Mouse (Mus musculus): Measurements from ENCODE around the gene Prkcb. TPM values are rescaled to one million over a fixed set of nuclear protein-coding genes. Genes with fewer than 3 reads are reported as not detected.

Prkcb gene
- total RNA-seq, 2 experiments from 2014 or later = 805 to 833 TPM

DNA sequence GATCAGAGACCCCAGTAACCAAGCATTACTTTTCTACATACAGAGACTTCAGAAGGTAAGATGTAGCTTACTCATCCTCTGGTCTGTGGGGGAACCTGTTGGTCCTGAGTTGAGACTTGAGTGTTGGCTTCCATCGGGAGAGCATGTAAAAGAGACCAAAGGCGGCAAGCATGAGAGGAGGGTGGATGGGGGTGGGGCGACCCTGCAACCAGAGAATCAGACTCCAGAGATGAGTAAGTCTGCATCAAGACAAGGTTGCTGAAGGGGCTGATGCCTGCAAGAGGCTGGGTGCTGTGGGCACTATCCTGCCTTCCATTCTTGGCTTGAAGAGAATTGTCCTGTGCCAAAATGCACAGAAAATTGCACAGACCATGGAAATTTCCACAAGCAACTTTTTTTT is 83.8 kb downstream of the Prkcb start:
- no peak for DNase-seq

DNA sequence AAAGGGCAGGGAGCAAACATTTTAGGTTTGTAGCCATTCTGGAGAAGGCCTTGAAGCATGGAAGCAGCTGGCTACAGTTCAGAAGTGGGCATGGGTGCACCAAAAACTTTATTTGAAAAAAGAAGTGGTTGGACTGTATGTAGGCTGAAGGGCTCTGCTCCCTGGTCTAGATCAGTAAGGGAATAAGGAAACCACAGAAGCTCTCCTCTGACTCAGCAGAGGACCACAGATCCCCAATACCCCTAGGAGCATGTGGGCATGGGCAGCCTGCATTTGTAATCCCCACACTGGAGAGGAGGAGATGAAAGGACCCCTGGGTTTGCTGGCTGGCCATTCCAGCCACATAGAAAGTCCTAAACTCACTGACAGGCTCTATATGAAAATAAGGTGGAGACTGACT is 88.3 kb downstream of the Prkcb start:
- no peak for DNase-seq

GRCm38 (mm10) chr7:122377967-122378366 is 89.4 kb downstream of the Prkcb start:
- DNase-seq = no peak

DNA sequence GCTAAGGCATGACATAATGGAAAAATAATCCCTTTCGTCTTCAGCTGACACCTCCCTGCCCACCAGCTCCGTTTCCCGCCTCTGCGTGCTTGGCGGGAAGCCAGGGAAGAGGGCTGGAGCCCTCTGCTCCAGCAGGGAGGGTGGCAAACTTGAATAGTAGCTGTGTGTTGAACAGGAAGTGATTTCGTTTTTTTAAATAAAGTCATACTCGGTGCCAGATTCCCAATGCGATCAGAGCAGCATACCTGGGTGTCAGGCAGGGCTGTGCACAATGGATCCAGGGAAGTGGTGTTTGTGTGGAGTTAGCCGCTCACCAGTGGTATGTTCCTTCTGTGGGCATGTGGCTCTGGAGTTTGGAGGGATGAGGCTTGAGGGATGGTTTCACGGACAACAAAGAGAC is 89.9 kb downstream of the Prkcb start:
- no peak for DNase-seq

- DNase-seq = no peak
Observed at GRCm38 (mm10) chr7:122379292-122379691, 90.7 kb downstream of the Prkcb start.

DNA sequence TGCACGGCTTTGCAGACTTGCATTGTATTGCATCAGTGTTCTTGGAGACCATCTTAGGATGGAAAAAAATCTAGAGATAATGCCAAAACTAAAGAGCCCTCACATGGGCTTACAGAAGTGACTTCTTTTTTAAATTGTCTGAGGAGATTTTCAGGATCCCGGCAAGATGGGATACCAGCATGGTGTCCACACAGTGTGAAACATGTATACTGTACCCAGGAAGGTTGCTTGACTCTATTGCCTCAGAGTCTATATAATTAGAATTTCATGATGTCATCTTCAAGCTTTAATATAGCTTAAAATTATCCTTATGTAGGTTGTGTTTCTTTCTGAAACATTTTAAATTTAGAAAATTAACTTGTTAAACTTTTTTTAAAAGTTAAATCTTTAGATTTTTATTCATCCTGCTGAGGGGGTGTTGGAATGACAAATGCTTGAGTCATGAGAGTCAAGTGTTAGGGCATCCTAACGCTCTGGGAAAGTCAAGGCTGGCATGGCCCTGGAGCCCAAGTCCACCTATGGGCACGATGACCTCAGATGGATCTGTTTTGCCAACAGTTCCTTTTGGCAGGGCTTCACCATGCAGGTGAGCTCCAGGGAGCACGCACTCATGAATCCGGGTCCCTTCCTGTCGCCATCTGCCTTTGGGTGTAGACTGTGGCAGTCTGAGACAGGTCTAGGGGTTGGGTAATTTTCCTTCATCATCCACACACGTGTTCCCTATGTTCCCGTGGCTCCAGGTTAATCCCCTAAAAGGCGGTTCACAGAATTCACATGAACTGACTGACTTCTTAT is 92.0 kb downstream of the Prkcb start:
- no peak for DNase-seq

DNA sequence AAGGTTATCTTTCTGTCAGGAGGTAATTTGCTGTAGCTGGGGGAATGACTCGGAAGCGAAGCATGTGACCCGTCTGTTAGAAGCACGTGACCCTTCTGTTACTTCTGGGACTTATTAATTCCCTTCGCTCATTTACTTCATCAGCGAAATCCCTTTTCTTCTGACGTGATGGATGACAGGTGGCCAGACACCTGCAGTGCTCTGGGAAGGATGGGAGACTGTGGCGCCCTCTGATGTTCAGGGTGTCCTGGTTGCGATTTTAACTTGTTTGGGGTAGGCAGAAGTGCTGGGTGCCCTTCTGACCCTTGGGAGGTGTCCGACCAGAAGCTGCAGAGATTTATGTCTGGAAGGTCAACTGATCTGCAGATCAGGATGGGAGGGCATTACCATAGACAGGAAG is 93.0 kb downstream of the Prkcb start:
- DNase-seq = no peak

DNA sequence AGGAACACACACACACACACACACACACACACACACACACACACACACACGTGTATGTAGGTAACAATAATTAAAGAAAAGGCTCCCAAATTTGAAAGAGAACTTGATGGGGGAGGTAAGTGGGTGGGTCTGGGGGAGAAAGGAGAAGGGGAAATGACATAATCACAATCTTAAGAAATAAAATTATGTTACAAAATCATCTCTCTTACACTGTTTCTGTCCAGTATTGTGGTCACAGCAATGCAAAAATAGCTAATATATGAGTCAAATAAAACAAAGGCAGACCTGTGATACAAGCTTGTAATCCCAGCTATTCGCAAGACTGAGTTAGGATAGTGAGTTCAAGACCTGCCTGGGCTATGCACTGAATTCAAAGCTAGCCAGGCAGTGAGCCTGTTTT is 94.7 kb downstream of the Prkcb start:
- DNase-seq = no peak

DNA sequence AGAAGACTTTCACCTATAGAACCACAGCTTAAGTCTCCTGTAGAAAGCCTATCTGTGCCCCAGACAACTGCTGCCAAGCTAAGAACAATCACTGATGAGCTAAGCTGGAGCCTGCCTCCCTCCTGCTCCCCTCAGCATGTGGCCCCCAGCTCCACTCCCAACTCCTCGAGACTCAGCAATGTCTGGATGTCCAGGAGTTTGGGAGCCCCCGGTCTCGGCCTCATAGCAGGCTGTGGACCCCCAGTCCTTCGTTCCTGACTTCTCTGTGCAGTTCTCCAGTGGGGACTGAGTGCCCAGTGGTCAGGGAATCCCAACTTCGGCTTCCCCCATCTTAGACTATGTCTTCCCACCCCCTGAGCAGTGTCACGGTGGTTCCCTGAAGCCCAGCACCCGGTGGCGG is 96.3 kb downstream of the Prkcb start:
- no peak for DNase-seq

DNA sequence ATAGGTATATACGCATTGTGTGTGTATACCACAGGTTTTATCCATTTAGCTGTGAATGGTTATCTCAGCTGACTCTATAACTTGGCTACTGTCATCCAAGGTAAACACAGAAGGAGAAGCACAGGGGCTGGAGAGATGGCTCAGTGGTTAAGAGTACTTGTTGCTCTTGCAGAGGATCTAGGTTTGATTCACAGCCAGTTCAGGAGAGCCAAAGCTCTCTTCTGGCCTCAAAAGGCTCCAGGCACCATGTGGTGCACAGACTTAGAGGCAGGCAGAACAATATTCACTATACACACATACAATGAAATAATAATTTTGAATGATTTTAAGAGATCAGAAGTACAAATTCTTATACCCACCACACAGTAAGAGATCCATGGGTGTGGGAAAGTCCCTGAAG is 98.0 kb downstream of the Prkcb start:
- DNase-seq = no peak

GRCm38 (mm10) chr7:122387896-122388295 is 99.3 kb downstream of the Prkcb start:
- no peak for DNase-seq

- no peak for DNase-seq
Observed at GRCm38 (mm10) chr7:122388858-122389257, 100.3 kb downstream of the Prkcb start.

DNA sequence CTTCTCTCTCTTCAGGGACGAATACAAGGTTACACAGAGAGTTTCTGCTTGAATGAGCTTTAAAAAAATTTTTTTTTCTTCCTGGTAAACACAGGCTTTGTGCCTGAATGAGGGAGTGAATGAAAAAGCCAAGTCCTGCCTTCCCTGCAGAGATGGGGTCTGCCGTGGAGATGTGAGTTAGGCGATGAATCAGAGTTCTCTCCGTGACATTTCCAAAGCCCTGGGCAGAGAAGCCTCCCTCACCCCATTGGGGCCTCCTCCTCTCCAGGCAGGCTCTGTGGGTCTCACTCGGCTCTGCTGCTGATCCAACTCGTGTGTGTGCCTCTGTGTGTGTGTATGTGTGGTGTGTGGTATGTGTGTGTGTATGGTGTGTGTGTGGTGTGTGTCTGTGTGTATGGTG is 101.1 kb downstream of the Prkcb start:
- DNase-seq = no peak

- DNase-seq = no peak
Observed at GRCm38 (mm10) chr7:122390200-122390599, 101.6 kb downstream of the Prkcb start.

GRCm38 (mm10) chr7:122390683-122391082 is 102.1 kb downstream of the Prkcb start:
- no peak for DNase-seq

DNA sequence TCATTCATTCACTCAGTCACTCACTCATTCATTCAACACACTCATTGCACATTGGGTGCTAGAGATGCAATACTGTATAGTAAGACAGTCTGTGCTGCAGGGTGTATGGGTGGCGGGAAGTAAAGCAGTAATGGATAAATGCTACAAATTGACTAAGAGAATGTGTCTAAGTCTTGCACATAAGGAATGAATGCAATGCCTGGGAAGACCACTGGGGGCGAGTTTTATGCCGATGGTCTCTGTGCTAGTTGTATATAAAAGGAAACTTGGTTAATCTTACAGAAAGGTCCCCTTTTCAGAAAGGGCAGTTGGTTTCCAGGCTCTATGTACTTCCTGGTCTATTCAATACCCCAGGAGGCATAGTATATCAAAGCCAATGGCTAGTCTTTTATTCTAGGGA is 102.8 kb downstream of the Prkcb start:
- no peak for DNase-seq

- DNase-seq = no peak
Observed at GRCm38 (mm10) chr7:122393964-122394363, 105.4 kb downstream of the Prkcb start.

DNA sequence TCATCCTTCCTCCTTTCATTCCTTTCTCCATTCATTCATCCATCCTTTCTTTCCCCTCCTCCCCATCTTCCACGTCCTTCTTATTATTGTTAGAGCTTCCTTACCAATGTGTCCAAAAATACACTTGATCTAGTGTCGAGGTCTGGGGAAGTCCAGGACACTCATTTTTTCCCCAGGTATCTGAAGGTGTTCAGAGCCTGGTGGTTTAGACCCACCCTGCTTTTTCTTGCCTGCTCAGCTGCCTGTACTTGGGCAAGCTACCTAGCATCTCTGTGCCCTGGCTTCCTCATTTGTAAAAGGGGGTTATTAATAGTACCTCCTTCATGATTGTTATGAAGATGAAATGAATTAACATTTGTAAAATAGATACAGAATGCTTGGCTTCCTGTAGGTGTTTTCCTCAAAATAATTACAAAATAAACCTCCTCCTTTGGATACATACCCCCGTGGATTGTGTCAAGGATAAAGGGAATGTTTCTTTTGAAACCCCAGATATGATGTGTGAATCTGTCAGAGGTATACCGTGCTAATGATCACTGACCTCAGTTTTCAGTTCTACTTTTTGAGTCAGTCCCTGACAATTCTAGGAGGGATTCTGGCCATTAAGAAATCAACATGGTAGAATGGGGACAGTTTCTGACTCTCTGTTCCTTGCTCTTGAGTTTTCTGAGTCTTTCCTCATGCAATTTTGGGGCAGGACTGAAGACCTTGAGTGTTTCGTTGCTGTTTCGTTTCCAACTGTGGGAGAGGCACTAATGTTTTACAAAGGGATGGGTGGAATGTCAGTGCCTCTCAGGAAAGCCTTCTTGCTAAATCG is 106.8 kb downstream of the Prkcb start:
- no peak for DNase-seq

DNA sequence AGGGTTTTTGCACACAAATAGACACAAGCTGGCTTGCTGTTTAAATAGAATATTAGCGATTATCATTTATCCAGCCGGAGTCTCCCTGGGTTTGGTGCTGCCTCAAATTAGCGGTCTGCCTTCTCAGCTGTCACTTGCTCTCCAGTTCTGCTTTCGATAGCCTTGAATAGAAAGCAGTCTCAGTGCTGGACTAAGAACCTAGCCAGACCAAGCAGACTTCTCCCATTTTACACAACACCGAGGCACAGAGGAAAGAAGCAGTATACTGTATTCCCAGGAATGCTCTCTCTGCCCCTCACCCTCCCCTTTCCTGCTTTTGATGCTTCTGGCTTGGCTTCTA is 107.4 kb downstream of the Prkcb start:
- DNase-seq = no peak

GRCm38 (mm10) chr7:122397699-122398098 is 109.1 kb downstream of the Prkcb start:
- DNase-seq = no peak

DNA sequence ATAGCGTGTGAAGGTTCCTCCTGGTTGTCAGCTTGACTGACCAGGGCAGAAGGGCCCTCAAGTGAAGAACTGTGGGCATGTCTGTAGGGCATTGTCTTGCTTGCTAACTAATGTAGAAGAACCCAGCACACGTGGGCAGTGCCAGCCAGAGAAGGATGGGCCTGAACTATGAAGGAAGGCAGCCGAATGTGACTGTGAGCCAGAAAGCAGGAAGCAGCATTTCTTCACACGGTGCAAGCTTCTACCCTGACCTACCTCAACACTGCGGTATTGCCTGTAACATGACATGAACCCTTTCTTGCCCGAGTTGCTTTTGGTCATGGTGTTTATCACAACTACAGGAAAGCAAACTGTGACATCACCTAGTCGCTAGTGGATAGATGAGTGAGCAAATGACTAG is 113.5 kb downstream of the Prkcb start:
- no peak for DNase-seq

- no peak for DNase-seq
Observed at GRCm38 (mm10) chr7:122403343-122403742, 114.8 kb downstream of the Prkcb start.

- peak; percentile 85 to 86 for DNase-seq
Observed at GRCm38 (mm10) chr7:122404571-122405393, 116.2 kb downstream of the Prkcb start.
